Mouse (Mus musculus) heart, embryonic 11.5 days (tissue): ENCODE results near the gene Fam69a. TPM values are rescaled to one million over a fixed set of nuclear protein-coding genes. Genes with fewer than 3 reads are reported as not detected.
"Not testable (repeated sequence)": the region's sequence is repeated elsewhere in the genome, so short reads cannot be mapped to it uniquely, and the experiment has no call there.

Experiments used
- ATAC-seq: fragments of 200-750 bp; cut with Nextera tagmentation; replicated peaks from 2 replicates; pipeline ENCODE4 v1.8.0; 2017; ENCODE audit warnings: moderate library complexity; ENCODE audit not compliant: insufficient number of reproducible peaks, low FRiP score, low TSS enrichment
- H3K27ac ChIP-seq: fragments of 300-500 bp; sonication (generic); 2 replicates; pipeline ENCODE4 v1.5.1; 2014; ENCODE audit warnings: mild to moderate bottlenecking, low read depth, low read length
- H3K27me3 ChIP-seq: fragments of 300-500 bp; sonication (generic); 2 replicates; pipeline ENCODE4 v1.6.1; 2014; ENCODE audit warnings: mild to moderate bottlenecking, low read length, mixed read lengths; ENCODE audit not compliant: control insufficient read depth, insufficient read depth
- H3K36me3 ChIP-seq: fragments of 300-500 bp; sonication (generic); 2 replicates; pipeline ENCODE4 v1.6.1; 2014; ENCODE audit warnings: mild to moderate bottlenecking, low read length, moderate library complexity, mixed read lengths; ENCODE audit not compliant: control insufficient read depth, insufficient read depth
- H3K4me1 ChIP-seq: fragments of 300-500 bp; sonication (generic); 2 replicates; pipeline ENCODE4 v1.6.1; 2014; ENCODE audit warnings: low read length; ENCODE audit not compliant: control insufficient read depth, insufficient read depth
- H3K4me2 ChIP-seq: fragments of 300-500 bp; sonication (generic); 2 replicates; pipeline ENCODE4 v1.6.1; 2014; ENCODE audit warnings: mild to moderate bottlenecking, moderate library complexity
- H3K4me3 ChIP-seq: fragments of 300-500 bp; sonication (generic); 2 replicates; pipeline ENCODE4 v1.5.1; 2014; ENCODE audit warnings: low read depth, low read length
- H3K9ac ChIP-seq: fragments of 300-500 bp; sonication (generic); 2 replicates; pipeline ENCODE4 v1.6.1; 2014; ENCODE audit warnings: mild to moderate bottlenecking, low read depth, low read length, moderate library complexity
- H3K9me3 ChIP-seq: fragments of 300-500 bp; sonication (generic); replicated peaks from 2 replicates; pipeline ENCODE4 v1.6.1; 2016; ENCODE audit warnings: low read length; ENCODE audit not compliant: control insufficient read depth
- WGBS: fragments of 180-500 bp; shearing (Covaris S2); extraction: QIAGEN DNeasy Blood & Tissue Kit; methylation state at CpG from one replicate; pipeline ENCODE4 v1.1.7; 2014; ENCODE audit not compliant: insufficient replicate concordance; 5-methylcytosine and 5-hydroxymethylcytosine counted together
- polyA plus RNA-seq: library from polyadenylated mRNA; unstranded; fragments of >200 nt; fragmentation: Nextera tagmentation; extraction: Ambion mirVana; gene quantifications from 2 replicates; pipeline ENCODE4 v1.2.1, GENCODE M21; 2014

Gene Fam69a
- polyA plus RNA-seq, 1 experiment from 2014 or later: 20.0 TPM

- H3K4me2 ChIP-seq: no peak overlapping the region
- no peak overlapping the region for H3K4me3 ChIP-seq
- H3K36me3 ChIP-seq: no peaks in the 10 kb centered on the region
- no peaks in the 10 kb centered on the region for H3K9me3 ChIP-seq
- no peak overlapping the region for H3K9ac ChIP-seq
- no peaks in the 10 kb centered on the region for H3K27me3 ChIP-seq
- 0 out of 2 replicates have a peak, but pooled peaks cover 2% of the 10 kb centered on the region for H3K4me1 ChIP-seq
- no peak overlapping the region for H3K27ac ChIP-seq
- 81% methylated on average over 1 of the region's 1 CpGs for WGBS
- no peak for ATAC-seq
These were observed 40.4 kb downstream of the Fam69a start for GRCm38 (mm10) chr5:107946475-107946874.

- Histone ChIP-seq H3K27ac (no peak overlapping the region), H3K4me2 (no peak overlapping the region), H3K36me3 (no peaks in the 10 kb centered on the region), H3K9me3 (no peaks in the 10 kb centered on the region), H3K4me1 (0 out of 2 replicates have a peak, but pooled peaks cover 2% of the 10 kb centered on the region), H3K4me3 (no peak overlapping the region), H3K27me3 (no peaks in the 10 kb centered on the region), H3K9ac (no peak overlapping the region)
- 84% methylated on average over 6 of the region's 6 CpGs for WGBS
- no peak for ATAC-seq
These were observed 43.4 kb downstream of the Fam69a start for GRCm38 (mm10) chr5:107943526-107943925.

- Histone ChIP-seq H3K9me3 (no peaks in the 10 kb centered on the region), H3K36me3 (no peaks in the 10 kb centered on the region), H3K9ac (no peak overlapping the region), H3K4me1 (0 out of 2 replicates have a peak, but pooled peaks cover 2% of the 10 kb centered on the region), H3K4me2 (no peak overlapping the region), H3K27ac (no peak overlapping the region), H3K27me3 (no peaks in the 10 kb centered on the region), H3K4me3 (no peak overlapping the region)
- 82% methylated on average over 1 of the region's 1 CpGs for WGBS
- no peak for ATAC-seq
These were observed 43.9 kb downstream of the Fam69a start for GRCm38 (mm10) chr5:107942941-107943340.

GRCm38 (mm10) chr5:107941222-107941621 is 45.7 kb downstream of the Fam69a start:
- no peak overlapping the region for H3K4me2 ChIP-seq
- no peak overlapping the region for H3K9ac ChIP-seq
- H3K4me1 ChIP-seq: no peaks in the 10 kb centered on the region
- H3K4me3 ChIP-seq: no peak overlapping the region
- H3K27me3 ChIP-seq: no peaks in the 10 kb centered on the region
- H3K36me3 ChIP-seq: no peaks in the 10 kb centered on the region
- H3K9me3 ChIP-seq: no peaks in the 10 kb centered on the region
- H3K27ac ChIP-seq: no peak overlapping the region
- no peak for ATAC-seq
- whole genome bisulfite sequencing: 49% methylated on average over 6 of the region's 6 CpGs

GRCm38 (mm10) chr5:107939701-107940100 is 47.2 kb downstream of the Fam69a start:
- H3K36me3 ChIP-seq: no peaks in the 10 kb centered on the region
- no peaks in the 10 kb centered on the region for H3K4me1 ChIP-seq
- no peak overlapping the region for H3K9ac ChIP-seq
- whole genome bisulfite sequencing: 49% methylated on average over 3 of the region's 3 CpGs
- H3K27me3 ChIP-seq: no peaks in the 10 kb centered on the region
- H3K9me3 ChIP-seq: no peaks in the 10 kb centered on the region
- ATAC-seq: no peak
- H3K4me3 ChIP-seq: no peak overlapping the region
- H3K27ac ChIP-seq: no peak overlapping the region
- no peak overlapping the region for H3K4me2 ChIP-seq

GRCm38 (mm10) chr5:107938886-107939285 is 48.0 kb downstream of the Fam69a start:
- no peaks in the 10 kb centered on the region for H3K27me3 ChIP-seq
- whole genome bisulfite sequencing: 92% methylated on average over 2 of the region's 2 CpGs
- no peaks in the 10 kb centered on the region for H3K36me3 ChIP-seq
- no peak overlapping the region for H3K27ac ChIP-seq
- no peak overlapping the region for H3K4me3 ChIP-seq
- no peaks in the 10 kb centered on the region for H3K4me1 ChIP-seq
- H3K4me2 ChIP-seq: no peak overlapping the region
- ATAC-seq: no peak
- H3K9ac ChIP-seq: no peak overlapping the region
- no peaks in the 10 kb centered on the region for H3K9me3 ChIP-seq

- ATAC-seq, H3K4me3 ChIP-seq, H3K4me2 ChIP-seq, H3K4me1 ChIP-seq, H3K9ac ChIP-seq, H3K36me3 ChIP-seq, H3K27ac ChIP-seq, H3K27me3 ChIP-seq, H3K9me3 ChIP-seq: not testable (repeated sequence)
- WGBS: 82% methylated on average over 1 of the region's 1 CpGs
These were observed 48.4 kb downstream of the Fam69a start for GRCm38 (mm10) chr5:107938483-107938882.

- Histone ChIP-seq H3K9ac (no peak overlapping the region), H3K27me3 (no peaks in the 10 kb centered on the region), H3K27ac (no peak overlapping the region), H3K4me1 (no peaks in the 10 kb centered on the region), H3K4me3 (no peak overlapping the region), H3K36me3 (no peaks in the 10 kb centered on the region), H3K9me3 (no peaks in the 10 kb centered on the region), H3K4me2 (no peak overlapping the region)
- ATAC-seq: no peak
- 87% methylated on average over 10 of the region's 10 CpGs for WGBS
These were observed 50.1 kb downstream of the Fam69a start for GRCm38 (mm10) chr5:107936625-107937389.
